Mouse (Mus musculus) adrenal gland (tissue): ENCODE results near the gene Gpx5.

Source experiments
- intact Hi-C: fragments of 180-260 bp; cut with DNase I; formaldehyde crosslinking; loops from one replicate; pipeline ENCODE4 v1.15.1; 2025
- long read RNA-seq, 2 experiments: library from polyadenylated mRNA; unstranded; transcript quantifications; one replicate each; pipeline ENCODE4 v2.0.0; 2020; ENCODE audit warnings: borderline replicate concordance in 1 of 2; ENCODE audit not compliant: insufficient replicate concordance in 1 of 2

Gpx5 gene
- long read RNA-seq, experiment 1, result 0 reads
- long read RNA-seq, experiment 2, result 0 reads

- intact Hi-C loops, result no loop called here
These were observed at the start of gene Gpx5 for GRCm38 (mm10) chr13:21292631-21293030. Gpx5 (minus strand) TSS chr13:21292731.

GRCm38 (mm10) chr13:21327424-21327823, 34.9 kb upstream of the Gpx5 start:
- intact Hi-C loops, result loop anchor here (2.0 to 10.0 kb wide), 3 partner anchors 53 to 160 kb away; no protein-coding TSS in a partner anchor

- intact Hi-C loops, result loop anchor here (2.0 to 10.0 kb wide), 3 partner anchors 52 to 159 kb away; no protein-coding TSS in a partner anchor
These were observed 34.2 kb upstream of the Gpx5 start for GRCm38 (mm10) chr13:21326657-21327211.

GRCm38 (mm10) chr13:21326191-21326590, 33.7 kb upstream of the Gpx5 start:
- intact Hi-C loops, result loop anchor here (2.0 to 10.0 kb wide), 3 partner anchors 51 to 159 kb away; no protein-coding TSS in a partner anchor

- intact Hi-C loops, result loop anchor here (10.0 kb wide), 1 partner anchor 99 kb away; no protein-coding TSS in a partner anchor
These were observed 30.9 kb upstream of the Gpx5 start for GRCm38 (mm10) chr13:21323405-21323804.

GRCm38 (mm10) chr13:21322509-21323375, 30.2 kb upstream of the Gpx5 start:
- intact Hi-C loops, result loop anchor here (10.0 kb wide), 1 partner anchor 98 kb away; no protein-coding TSS in a partner anchor

GRCm38 (mm10) chr13:21321890-21322494, 29.5 kb upstream of the Gpx5 start:
- intact Hi-C loops, result loop anchor here (10.0 kb wide), 1 partner anchor 97 kb away; no protein-coding TSS in a partner anchor

GRCm38 (mm10) chr13:21320262-21320661, 27.7 kb upstream of the Gpx5 start:
- intact Hi-C loops, result loop anchor here (10.0 kb wide), 1 partner anchor 95 kb away; no protein-coding TSS in a partner anchor

- intact Hi-C loops, result no loop called here
These were observed 21.4 kb upstream of the Gpx5 start for GRCm38 (mm10) chr13:21313903-21314302.

- intact Hi-C loops, result no loop called here
These were observed 20.3 kb upstream of the Gpx5 start for GRCm38 (mm10) chr13:21312854-21313253.

GRCm38 (mm10) chr13:21311926-21312325, 19.4 kb upstream of the Gpx5 start, which contains the start of gene Gpx6:
Gpx6 (plus strand) TSS chr13:21312125.
- intact Hi-C loops, result no loop called here

- intact Hi-C loops, result no loop called here
These were observed 17.3 kb upstream of the Gpx5 start for GRCm38 (mm10) chr13:21309788-21310187.

- intact Hi-C loops, result no loop called here
These were observed 12.0 kb upstream of the Gpx5 start for GRCm38 (mm10) chr13:21304483-21305066.

GRCm38 (mm10) chr13:21298557-21298956, 6.0 kb upstream of the Gpx5 start:
- intact Hi-C loops, result no loop called here

- intact Hi-C loops, result loop anchor here (5.0 kb wide), 2 partner anchors 57 to 117 kb away; no protein-coding TSS in a partner anchor
These were observed 13.0 kb downstream of the Gpx5 start for GRCm38 (mm10) chr13:21279559-21279958.

- intact Hi-C loops, result loop anchor here (5.0 kb wide), 2 partner anchors 57 to 117 kb away; no protein-coding TSS in a partner anchor
These were observed 13.5 kb downstream of the Gpx5 start for GRCm38 (mm10) chr13:21279076-21279475.

GRCm38 (mm10) chr13:21276551-21276950, 16.0 kb downstream of the Gpx5 start:
- intact Hi-C loops, result loop anchor here (5.0 kb wide), 2 partner anchors 54 to 114 kb away; no protein-coding TSS in a partner anchor

GRCm38 (mm10) chr13:21275815-21276550, 16.5 kb downstream of the Gpx5 start:
- intact Hi-C loops, result loop anchor here (2.0 to 5.0 kb wide), 3 partner anchors 51 to 114 kb away; no protein-coding TSS in a partner anchor

GRCm38 (mm10) chr13:21275021-21275814, 17.3 kb downstream of the Gpx5 start:
- intact Hi-C loops, result loop anchor here (2.0 to 5.0 kb wide), 3 partner anchors 52 to 113 kb away; no protein-coding TSS in a partner anchor
